Mouse (Mus musculus) MEL (cell line): Measurements from ENCODE around the gene Lifr. TPM values are rescaled to one million over a fixed set of nuclear protein-coding genes. Genes with fewer than 3 reads are reported as not detected.

Experiments
- DNase-seq: peaks from one replicate; pipeline ENCODE4 v3.0.0; 2011; ENCODE audit warnings: low read depth, low spot score
- H3K27ac ChIP-seq: 2 replicates; pipeline ENCODE4 v1.5.1; 2012; ENCODE audit warnings: low read depth, mild to moderate bottlenecking, control low read depth, low read length, moderate library complexity; ENCODE audit not compliant: control insufficient read depth
- H3K27me3 ChIP-seq, 2 experiments: fragments of 150-350 bp in 1 of 2; sonication (generic) in 1 of 2; 2 replicates each; pipeline ENCODE4 v1.6.1; 2012; ENCODE audit warnings: low read length in 2 of 2, mild to moderate bottlenecking in 2 of 2, improper control_type of control experiment in 1 of 2, moderate library complexity in 1 of 2; ENCODE audit not compliant: insufficient read depth in 2 of 2, control insufficient read depth in 1 of 2
- H3K36me3 ChIP-seq, 2 experiments: 2 replicates each; pipeline ENCODE4 v1.6.1; 2012 to 2014; ENCODE audit warnings: low read length in 2 of 2, improper control_type of control experiment in 1 of 2, inconsistent platforms in 1 of 2, mild to moderate bottlenecking in 1 of 2; ENCODE audit not compliant: insufficient read depth in 2 of 2, control insufficient read depth in 1 of 2
- H3K4me1 ChIP-seq, 2 experiments: fragments of 150-350 bp in 1 of 2; sonication (generic) in 1 of 2; 2 replicates each; pipeline ENCODE4 v1.6.1; 2012; ENCODE audit warnings: low read length in 2 of 2, improper control_type of control experiment in 1 of 2, mild to moderate bottlenecking in 1 of 2; ENCODE audit not compliant: insufficient read depth in 2 of 2, control insufficient read depth in 1 of 2
- H3K4me3 ChIP-seq, 2 experiments: fragments of 150-350 bp in 1 of 2; sonication (generic) in 1 of 2; 2 replicates each; pipeline ENCODE4 v1.5.1; 2012; ENCODE audit warnings: low read depth in 2 of 2, low read length in 2 of 2, mild to moderate bottlenecking in 2 of 2, moderate library complexity in 2 of 2, control low read depth in 1 of 2, improper control_type of control experiment in 1 of 2; ENCODE audit not compliant: control insufficient read depth in 1 of 2, insufficient read depth in 1 of 2
- H3K79me2 ChIP-seq: 2 replicates; pipeline ENCODE4 v1.6.1; 2012; ENCODE audit warnings: mild to moderate bottlenecking, low read length, moderate library complexity; ENCODE audit not compliant: control insufficient read depth, poor library complexity, insufficient read depth
- H3K9ac ChIP-seq: 2 replicates; pipeline ENCODE4 v1.6.1; 2012; ENCODE audit warnings: low read depth, mild to moderate bottlenecking, control low read depth, low read length, moderate library complexity; ENCODE audit not compliant: control insufficient read depth, poor library complexity, severe bottlenecking
- H3K9me3 ChIP-seq: fragments of 150-350 bp; sonication (generic); replicated peaks from 2 replicates; pipeline ENCODE4 v1.6.1; 2012; ENCODE audit warnings: mild to moderate bottlenecking, low read length, improper control_type of control experiment, moderate library complexity; ENCODE audit not compliant: insufficient read depth
- BHLHE40 ChIP-seq: IDR thresholded peaks from 2 replicates; pipeline ENCODE4 v1.6.1; 2012; ENCODE audit warnings: low read depth, mild to moderate bottlenecking, inconsistent platforms, low read length, improper control_type of control experiment, borderline replicate concordance
- CHD2 ChIP-seq: IDR thresholded peaks from 2 replicates; pipeline ENCODE4 v1.6.1; 2011; ENCODE audit warnings: low read length, improper control_type of control experiment
- CTCF ChIP-seq, 3 experiments: IDR thresholded peaks in 2 of 3; conservative IDR thresholded peaks in 1 of 3; 2 replicates each; pipeline ENCODE4 v1.5.1; 2011 to 2012; ENCODE audit warnings: low read length in 3 of 3, low read depth in 2 of 3, mild to moderate bottlenecking in 2 of 3, improper control_type of control experiment in 1 of 3, inconsistent platforms in 1 of 3, mixed read lengths in 1 of 3, moderate library complexity in 1 of 3; ENCODE audit not compliant: control insufficient read depth in 1 of 3, insufficient read depth in 1 of 3, poor library complexity in 1 of 3, severe bottlenecking in 1 of 3
- E2F4 ChIP-seq: IDR thresholded peaks from 2 replicates; pipeline ENCODE4 v1.6.1; 2011; ENCODE audit warnings: low read depth, low read length, improper control_type of control experiment, borderline replicate concordance
- ELF1 ChIP-seq: IDR thresholded peaks from 2 replicates; pipeline ENCODE4 v1.6.1; 2014; ENCODE audit warnings: low read depth, mild to moderate bottlenecking, inconsistent platforms, low read length, improper control_type of control experiment, moderate library complexity
- EP300 ChIP-seq, 2 experiments: IDR thresholded peaks; 2 replicates each; pipeline ENCODE4 v1.6.1; 2011; ENCODE audit warnings: improper control_type of control experiment in 2 of 2, low read length in 2 of 2, low read depth in 1 of 2, mild to moderate bottlenecking in 1 of 2
- GABPA ChIP-seq: IDR thresholded peaks from 2 replicates; pipeline ENCODE4 v1.6.1; 2012; ENCODE audit warnings: low read depth, mild to moderate bottlenecking, inconsistent platforms, low read length, improper control_type of control experiment, moderate library complexity
- HCFC1 ChIP-seq: IDR thresholded peaks from 2 replicates; pipeline ENCODE4 v1.6.1; 2012; ENCODE audit warnings: low read depth, mild to moderate bottlenecking, inconsistent platforms, low read length, improper control_type of control experiment, moderate library complexity
- MAFK ChIP-seq: IDR thresholded peaks from 2 replicates; pipeline ENCODE4 v1.6.1; 2011; ENCODE audit warnings: low read depth, mild to moderate bottlenecking, low read length, improper control_type of control experiment, borderline replicate concordance
- MAX ChIP-seq: IDR thresholded peaks from 2 replicates; pipeline ENCODE4 v1.6.1; 2011; ENCODE audit warnings: low read length, improper control_type of control experiment
- MEF2A ChIP-seq: IDR thresholded peaks from 2 replicates; pipeline ENCODE4 v1.6.1; 2014; ENCODE audit warnings: low read depth, mild to moderate bottlenecking, inconsistent platforms, low read length, improper control_type of control experiment; ENCODE audit not compliant: poor library complexity, insufficient replicate concordance, severe bottlenecking; ENCODE audit errors: extremely low read depth
- MXI1 ChIP-seq: IDR thresholded peaks from 2 replicates; pipeline ENCODE4 v1.6.1; 2011; ENCODE audit warnings: mild to moderate bottlenecking, low read depth, low read length, improper control_type of control experiment
- MYB ChIP-seq: IDR thresholded peaks from 2 replicates; pipeline ENCODE4 v1.6.1; 2011; ENCODE audit warnings: mild to moderate bottlenecking, low read depth, low read length, improper control_type of control experiment
- MYC ChIP-seq: IDR thresholded peaks from 2 replicates; pipeline ENCODE4 v1.6.1; 2011; ENCODE audit warnings: low read depth, mild to moderate bottlenecking, low read length, improper control_type of control experiment, moderate library complexity
- NELFE ChIP-seq: IDR thresholded peaks from 2 replicates; pipeline ENCODE4 v1.6.1; 2011; ENCODE audit warnings: low read depth, low read length, improper control_type of control experiment
- POLR2A ChIP-seq, 2 experiments: IDR thresholded peaks; 2 replicates each; pipeline ENCODE4 v1.6.1; 2011 to 2012; ENCODE audit warnings: low read length in 2 of 2, mild to moderate bottlenecking in 2 of 2, control low read depth in 1 of 2, improper control_type of control experiment in 1 of 2, low read depth in 1 of 2, moderate library complexity in 1 of 2; ENCODE audit not compliant: control insufficient read depth in 1 of 2, insufficient read depth in 1 of 2, poor library complexity in 1 of 2
- POLR2AphosphoS2 ChIP-seq: IDR thresholded peaks from 2 replicates; pipeline ENCODE4 v1.6.1; 2011; ENCODE audit warnings: low read length, improper control_type of control experiment
- POLR2AphosphoS5 ChIP-seq: IDR thresholded peaks from 2 replicates; pipeline ENCODE4 v1.6.1; 2012; ENCODE audit warnings: low read depth, borderline replicate concordance, mild to moderate bottlenecking, inconsistent platforms, low read length, moderate library complexity, mixed read lengths
- RCOR1 ChIP-seq: IDR thresholded peaks from 2 replicates; pipeline ENCODE4 v1.6.1; 2012; ENCODE audit warnings: low read depth, mild to moderate bottlenecking, inconsistent platforms, low read length, improper control_type of control experiment
- SIN3A ChIP-seq: IDR thresholded peaks from 2 replicates; pipeline ENCODE4 v1.6.1; 2012; ENCODE audit warnings: low read length, improper control_type of control experiment, inconsistent platforms
- TBP ChIP-seq: IDR thresholded peaks from 2 replicates; pipeline ENCODE4 v1.8.0; 2011; ENCODE audit warnings: low read depth, low read length, improper control_type of control experiment
- USF1 ChIP-seq: IDR thresholded peaks from 2 replicates; pipeline ENCODE4 v1.6.1; 2014; ENCODE audit warnings: low read depth, mild to moderate bottlenecking, inconsistent platforms, low read length, improper control_type of control experiment, moderate library complexity
- ZKSCAN1 ChIP-seq: IDR thresholded peaks from 2 replicates; pipeline ENCODE4 v1.6.1; 2012; ENCODE audit warnings: low read depth, mild to moderate bottlenecking, inconsistent platforms, low read length, improper control_type of control experiment, moderate library complexity
- ZMIZ1 ChIP-seq: IDR thresholded peaks from 2 replicates; pipeline ENCODE4 v1.6.1; 2012; ENCODE audit warnings: low read depth, mild to moderate bottlenecking, inconsistent platforms, low read length, improper control_type of control experiment, moderate library complexity
- ZNF384 ChIP-seq: IDR thresholded peaks from 2 replicates; pipeline ENCODE4 v1.6.1; 2012; ENCODE audit warnings: low read depth, mild to moderate bottlenecking, inconsistent platforms, low read length, improper control_type of control experiment
- polyA plus RNA-seq, 2 experiments: library from polyadenylated mRNA; stranded (reverse) in 1 of 2; unstranded in 1 of 2; fragments of >175 nt in 1 of 2; fragments of >200 nt in 1 of 2; gene quantifications; 2 replicates each; pipeline versions ENCODE4 v1.2.1 to v1.2.4; 2012; ENCODE audit warnings: low replicate concordance in 2 of 2, low read depth in 1 of 2; ENCODE audit not compliant: insufficient read length in 2 of 2, insufficient read depth in 1 of 2, missing spikeins in 1 of 2
- total RNA-seq: library from RNA; depleted of rRNA; stranded (reverse); fragments of 300-350 nt; gene quantifications from 2 replicates; pipeline ENCODE4 v1.2.3, GENCODE M21; 2012

Lifr gene
- total and polyA plus RNA-seq, 3 experiments = not detected

DNA sequence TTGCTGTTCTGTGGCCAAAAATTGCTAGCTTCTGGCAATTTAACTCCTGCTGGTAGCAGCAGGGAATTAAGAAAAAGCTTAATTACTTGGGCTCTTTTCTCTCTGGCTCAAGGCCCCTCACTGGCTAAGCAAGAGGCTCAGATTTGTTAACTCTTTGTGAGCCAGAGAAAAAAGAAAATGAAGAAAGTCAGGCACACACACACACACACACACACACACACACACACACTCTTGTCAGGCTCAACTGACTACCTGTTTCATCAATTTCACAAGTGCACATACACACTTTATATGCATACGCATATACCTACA, 27.8 kb upstream of the Lifr start:
- Histone ChIP-seq H3K4me1 (no peaks in the 10 kb centered on the region), H3K9ac (no peak overlapping the region), H3K36me3 (no peaks in the 10 kb centered on the region), H3K27ac (no peak overlapping the region), H3K79me2 (no peaks in the 10 kb centered on the region), H3K27me3 (peaks cover 0 to 3% of the 10 kb centered on the region in 2 experiments; a peak in 2 of 4 replicates), H3K4me3 (no peak overlapping the region), H3K9me3 (no peaks in the 10 kb centered on the region)
- DNase-seq = no peak
- TF ChIP-seq TBP (no peak), EP300 (IDR thresholded peaks at IDR 0.05; ENCODE audit: low read depth in 1 of 2, low read length in 2 of 2) (no peak), E2F4 (no peak), ELF1 (no peak), CHD2 (no peak), MAX (no peak), NELFE (no peak), MAFK (no peak), ZNF384 (no peak), POLR2AphosphoS2 (no peak), HCFC1 (no peak), MYB (no peak), ZKSCAN1 (no peak), GABPA (no peak), RCOR1 (no peak), ZMIZ1 (no peak), BHLHE40 (no peak)

DNA sequence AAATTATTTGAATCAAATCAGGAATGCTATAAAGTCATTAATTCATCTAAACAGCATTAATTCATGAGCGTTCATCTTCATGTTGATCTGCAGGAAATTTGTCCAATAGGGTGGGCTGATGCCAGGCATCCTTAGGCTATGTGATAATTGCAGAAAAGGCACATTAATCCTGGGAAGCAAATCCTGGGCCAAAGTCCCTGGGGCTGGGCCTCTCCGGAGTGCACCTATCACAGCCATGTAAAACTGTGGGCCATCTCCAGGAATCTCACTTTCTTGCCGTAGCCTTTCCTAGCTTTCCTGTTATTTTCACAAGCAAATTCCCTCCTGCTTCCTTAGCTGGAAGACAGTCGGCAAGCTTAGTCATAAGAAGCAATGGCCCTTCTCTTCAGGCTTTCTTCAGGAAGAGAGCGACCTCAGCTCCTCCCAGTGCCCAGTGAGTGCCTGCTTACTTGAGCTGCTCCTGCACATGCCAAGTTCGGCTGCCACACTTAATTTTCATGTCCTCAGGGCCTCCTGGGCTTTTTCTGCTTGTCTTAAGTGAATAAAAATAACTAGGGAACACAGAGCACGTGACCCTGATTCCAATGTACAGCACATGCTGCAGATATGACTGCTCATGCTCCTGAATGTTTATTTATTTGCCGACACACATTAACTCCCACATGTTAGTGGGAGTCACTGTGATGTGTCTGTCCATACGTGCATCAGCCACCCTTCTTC, 26.7 kb upstream of the Lifr start:
- no peaks in the 10 kb centered on the region for H3K9me3 ChIP-seq
- no peaks in the 10 kb centered on the region for H3K79me2 ChIP-seq
- no peak overlapping the region for H3K4me3 ChIP-seq
- TF ChIP-seq ZMIZ1 = no peak
- no peak for TF ChIP-seq EP300 (IDR thresholded peaks at IDR 0.05; ENCODE audit: low read depth in 1 of 2, low read length in 2 of 2)
- no peak for TF ChIP-seq HCFC1
- TF ChIP-seq ZNF384 = no peak
- no peak for TF ChIP-seq TBP
- no peak for TF ChIP-seq POLR2AphosphoS5
- TF ChIP-seq MYC = no peak
- no peak for TF ChIP-seq MXI1
- no peak for TF ChIP-seq CTCF (IDR thresholded peaks at IDR 0.05 in 2 of 3, conservative IDR thresholded peaks at IDR 0.05 in 1 of 3; ENCODE audit: control insufficient read depth in 1 of 3, insufficient read depth in 1 of 3, low read depth in 2 of 3, low read length in 3 of 3, poor library complexity in 1 of 3, severe bottlenecking in 1 of 3)
- no peak for TF ChIP-seq SIN3A
- TF ChIP-seq BHLHE40 = no peak
- no peak for TF ChIP-seq E2F4
- no peak for TF ChIP-seq POLR2A (IDR thresholded peaks at IDR 0.05; ENCODE audit: control insufficient read depth in 1 of 2, insufficient read depth in 1 of 2, low read depth in 1 of 2, low read length in 2 of 2, poor library complexity in 1 of 2)
- TF ChIP-seq NELFE = no peak
- no peak for TF ChIP-seq USF1
- no peak for TF ChIP-seq CHD2
- TF ChIP-seq RCOR1 = no peak
- TF ChIP-seq MEF2A = no peak
- H3K9ac ChIP-seq = no peak overlapping the region
- DNase-seq = no peak
- H3K27ac ChIP-seq = no peak overlapping the region
- no peaks in the 10 kb centered on the region for H3K36me3 ChIP-seq
- H3K27me3 ChIP-seq = peaks cover 0 to 3% of the 10 kb centered on the region in 2 experiments; a peak in 2 of 4 replicates
- no peaks in the 10 kb centered on the region for H3K4me1 ChIP-seq
